Mouse (Mus musculus): Measurements from ENCODE around the gene Pcca. TPM values are rescaled to one million over a fixed set of nuclear protein-coding genes. Genes with fewer than 3 reads are reported as not detected.
"Not testable (repeated sequence)": the region's sequence is repeated elsewhere in the genome, so short reads cannot be mapped to it uniquely, and the experiment has no call there.

Gene Pcca
- polyA plus RNA-seq, 1 experiment = 18.8 TPM

GRCm38 (mm10) chr14:122548905-122549304 lies 14.8 kb downstream of the Pcca start:
- TF ChIP-seq USF1 (IDR thresholded peaks at IDR 0.05; ENCODE audit: low read depth) = no peak
- TF ChIP-seq REST (IDR thresholded peaks at IDR 0.05; ENCODE audit: insufficient read depth, insufficient read length) = no peak
- TF ChIP-seq POLR2A (IDR thresholded peaks at IDR 0.05; ENCODE audit: insufficient read length, low read depth) = no peak
- no peak for TF ChIP-seq MYOD1 (IDR thresholded peaks at IDR 0.05; ENCODE audit: control insufficient read depth in 1 of 3, insufficient read length in 2 of 3, low read depth in 2 of 3)
- no peak for TF ChIP-seq TCF12 (IDR thresholded peaks at IDR 0.05; ENCODE audit: insufficient read depth, poor library complexity, severe bottlenecking)
- TF ChIP-seq TCF3 (IDR thresholded peaks at IDR 0.05; ENCODE audit: insufficient read length, low read depth) = no peak
- no peaks in the 10 kb centered on the region for H3K79me2 ChIP-seq (ENCODE audit: control insufficient read depth, insufficient read depth)
- no peaks in the 10 kb centered on the region for H3K36me3 ChIP-seq (ENCODE audit: control insufficient read depth, insufficient read depth)
- H3K4me2 ChIP-seq (ENCODE audit: low read depth) = no peak overlapping the region
- H3K4me3 ChIP-seq = no peak overlapping the region
- H3K27me3 ChIP-seq (ENCODE audit: control insufficient read depth, insufficient read depth, insufficient read length) = no peaks in the 10 kb centered on the region
- H3ac ChIP-seq (ENCODE audit: control insufficient read depth, insufficient read length) = no peak overlapping the region

DNA sequence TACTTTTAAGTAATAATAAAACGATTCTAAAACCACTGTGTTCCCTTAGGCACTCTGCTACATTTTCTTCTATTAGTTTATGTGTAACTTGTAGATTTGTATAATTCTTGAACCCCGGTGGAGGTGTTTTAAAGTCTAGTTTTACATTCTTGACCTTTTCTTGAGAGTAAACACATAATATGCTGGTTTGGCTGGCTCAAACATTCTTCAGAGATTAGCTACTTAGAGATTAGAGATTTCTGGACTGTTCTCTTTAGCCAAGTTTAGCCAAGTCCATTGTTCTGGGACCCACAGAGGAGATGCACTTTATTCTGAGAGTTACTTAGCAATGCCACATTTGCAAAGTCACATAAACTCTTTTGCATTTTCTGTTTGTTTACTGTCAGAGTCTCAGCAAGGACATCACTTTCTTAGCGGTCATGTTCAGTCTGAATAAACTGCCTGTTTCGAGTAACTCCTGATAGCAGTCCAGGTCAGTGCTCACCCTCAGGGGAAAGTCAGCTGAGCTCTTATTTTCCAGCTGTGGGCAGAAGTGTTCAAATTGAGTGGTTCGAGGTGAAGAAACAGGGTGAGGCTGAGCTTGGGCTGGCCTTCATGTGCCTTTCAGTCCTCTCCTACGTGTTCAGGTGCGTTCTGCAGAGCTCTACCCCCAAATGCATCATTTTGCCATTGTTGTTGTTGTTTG lies 18.8 kb downstream of the Pcca start:
- no peak overlapping the region for H3K4me2 ChIP-seq (ENCODE audit: low read depth)
- H3K36me3 ChIP-seq (ENCODE audit: control insufficient read depth, insufficient read depth) = no peaks in the 10 kb centered on the region
- no peaks in the 10 kb centered on the region for H3K79me2 ChIP-seq (ENCODE audit: control insufficient read depth, insufficient read depth)
- no peaks in the 10 kb centered on the region for H3K27me3 ChIP-seq (ENCODE audit: control insufficient read depth, insufficient read depth, insufficient read length)
- TF ChIP-seq USF1 (IDR thresholded peaks at IDR 0.05; ENCODE audit: low read depth) = no peak
- TF ChIP-seq REST (IDR thresholded peaks at IDR 0.05; ENCODE audit: insufficient read depth, insufficient read length) = no peak
- TF ChIP-seq MYOG (IDR thresholded peaks at IDR 0.05; ENCODE audit: control insufficient read depth in 1 of 3, insufficient read depth in 1 of 3, insufficient read length in 2 of 3, low read depth in 2 of 3) = no peak
- TF ChIP-seq E2F4 (IDR thresholded peaks at IDR 0.05; ENCODE audit: insufficient read depth) = no peak
- no peak for TF ChIP-seq POLR2AphosphoS2 (IDR thresholded peaks at IDR 0.05; ENCODE audit: insufficient read length, low read depth)
- TF ChIP-seq SRF (IDR thresholded peaks at IDR 0.05; ENCODE audit: control insufficient read depth, insufficient read length, low read depth) = no peak
- no peak for TF ChIP-seq MYOD1 (IDR thresholded peaks at IDR 0.05; ENCODE audit: control insufficient read depth in 1 of 3, insufficient read length in 2 of 3, low read depth in 2 of 3)
- TF ChIP-seq MAX (IDR thresholded peaks at IDR 0.05; ENCODE audit: low read depth) = no peak
- H3ac ChIP-seq (ENCODE audit: control insufficient read depth, insufficient read length) = no peak overlapping the region
- no peak overlapping the region for H3K4me3 ChIP-seq

- TF ChIP-seq SRF (IDR thresholded peaks at IDR 0.05; ENCODE audit: control insufficient read depth, insufficient read length, low read depth) (no peak), REST (IDR thresholded peaks at IDR 0.05; ENCODE audit: insufficient read depth, insufficient read length) (no peak), E2F4 (IDR thresholded peaks at IDR 0.05; ENCODE audit: insufficient read depth) (no peak), USF1 (IDR thresholded peaks at IDR 0.05; ENCODE audit: low read depth) (no peak), TCF3 (IDR thresholded peaks at IDR 0.05; ENCODE audit: insufficient read length, low read depth) (no peak), MYOD1 (IDR thresholded peaks at IDR 0.05; ENCODE audit: control insufficient read depth in 1 of 3, insufficient read length in 2 of 3, low read depth in 2 of 3) (no peak), MAX (IDR thresholded peaks at IDR 0.05; ENCODE audit: low read depth) (no peak), TCF12 (IDR thresholded peaks at IDR 0.05; ENCODE audit: insufficient read depth, poor library complexity, severe bottlenecking) (no peak), POLR2AphosphoS2 (IDR thresholded peaks at IDR 0.05; ENCODE audit: insufficient read length, low read depth) (no peak), CEBPB (IDR thresholded peaks at IDR 0.05; ENCODE audit: insufficient read depth, poor library complexity, severe bottlenecking) (no peak), MYOG (IDR thresholded peaks at IDR 0.05; ENCODE audit: control insufficient read depth in 1 of 3, insufficient read depth in 1 of 3, insufficient read length in 2 of 3, low read depth in 2 of 3) (no peak), POLR2A (IDR thresholded peaks at IDR 0.05; ENCODE audit: insufficient read length, low read depth) (no peak)
- H3K79me2 ChIP-seq (ENCODE audit: control insufficient read depth, insufficient read depth) = no peaks in the 10 kb centered on the region
- H3K4me2 ChIP-seq (ENCODE audit: low read depth) = no peak overlapping the region
- H3K27me3 ChIP-seq (ENCODE audit: control insufficient read depth, insufficient read depth, insufficient read length) = no peaks in the 10 kb centered on the region
- no peak overlapping the region for H3K4me3 ChIP-seq
- H3ac ChIP-seq (ENCODE audit: control insufficient read depth, insufficient read length) = no peak overlapping the region
- no peaks in the 10 kb centered on the region for H3K36me3 ChIP-seq (ENCODE audit: control insufficient read depth, insufficient read depth)
These were observed 23.2 kb downstream of the Pcca start for GRCm38 (mm10) chr14:122557353-122557752.

DNA sequence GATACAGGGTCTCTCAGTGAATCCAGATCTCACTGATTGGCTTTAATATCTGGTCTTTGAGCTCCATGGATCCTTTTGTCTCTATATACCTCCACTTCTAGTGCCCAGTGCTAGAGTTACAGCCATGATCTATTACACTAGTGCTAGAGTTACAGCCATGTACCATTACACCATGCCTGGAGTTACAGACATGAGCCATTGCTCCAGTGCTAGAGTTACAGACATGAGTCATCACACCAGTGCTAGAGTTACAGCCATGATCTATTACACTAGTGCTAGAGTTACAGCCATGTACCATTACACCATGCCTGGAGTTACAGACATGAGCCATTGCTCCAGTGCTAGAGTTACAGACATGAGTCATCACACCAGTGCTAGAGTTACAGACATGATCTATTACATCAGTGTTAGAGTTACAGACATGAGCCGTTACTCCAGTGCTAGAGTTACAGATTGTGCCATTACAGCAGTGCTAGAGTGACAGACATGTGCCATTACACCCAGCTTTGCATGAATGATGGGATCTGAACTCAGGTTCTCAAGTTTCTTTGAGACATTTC lies 26.8 kb downstream of the Pcca start:
- not testable (repeated sequence) for H3ac ChIP-seq (ENCODE audit: control insufficient read depth, insufficient read length)

DNA sequence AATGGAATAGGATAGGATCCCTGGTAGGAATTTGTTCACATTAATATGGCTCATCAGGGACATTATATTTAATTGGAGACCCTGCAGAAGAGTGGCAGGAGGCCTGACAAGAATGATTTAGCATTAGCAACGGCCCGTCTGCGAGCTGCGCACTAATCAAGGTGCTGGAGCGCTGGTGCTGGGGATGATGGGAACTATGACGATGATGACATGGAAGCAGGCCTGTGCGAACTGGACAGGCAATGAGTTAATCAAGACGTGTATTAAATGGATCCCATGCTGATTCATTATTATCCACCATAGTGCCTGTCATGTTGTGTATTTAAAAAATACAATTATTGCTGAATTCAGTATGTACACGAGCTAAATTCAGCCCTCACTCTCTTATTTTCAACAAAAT lies 36.7 kb downstream of the Pcca start:
- no peak overlapping the region for H3K4me2 ChIP-seq (ENCODE audit: low read depth)
- H3K27me3 ChIP-seq (ENCODE audit: control insufficient read depth, insufficient read depth, insufficient read length) = no peaks in the 10 kb centered on the region
- H3K4me3 ChIP-seq = no peak overlapping the region
- no peaks in the 10 kb centered on the region for H3K79me2 ChIP-seq (ENCODE audit: control insufficient read depth, insufficient read depth)
- no peak for TF ChIP-seq MYOG (IDR thresholded peaks at IDR 0.05; ENCODE audit: control insufficient read depth in 1 of 3, insufficient read depth in 1 of 3, insufficient read length in 2 of 3, low read depth in 2 of 3)
- TF ChIP-seq CEBPB (IDR thresholded peaks at IDR 0.05; ENCODE audit: insufficient read depth, poor library complexity, severe bottlenecking) = no peak
- no peak for TF ChIP-seq REST (IDR thresholded peaks at IDR 0.05; ENCODE audit: insufficient read depth, insufficient read length)
- no peak for TF ChIP-seq MYOD1 (IDR thresholded peaks at IDR 0.05; ENCODE audit: control insufficient read depth in 1 of 3, insufficient read length in 2 of 3, low read depth in 2 of 3)
- no peak for TF ChIP-seq TCF12 (IDR thresholded peaks at IDR 0.05; ENCODE audit: insufficient read depth, poor library complexity, severe bottlenecking)
- TF ChIP-seq POLR2A (IDR thresholded peaks at IDR 0.05; ENCODE audit: insufficient read length, low read depth) = no peak
- no peak for TF ChIP-seq E2F4 (IDR thresholded peaks at IDR 0.05; ENCODE audit: insufficient read depth)
- no peak for TF ChIP-seq POLR2AphosphoS2 (IDR thresholded peaks at IDR 0.05; ENCODE audit: insufficient read length, low read depth)
- no peak for TF ChIP-seq TCF3 (IDR thresholded peaks at IDR 0.05; ENCODE audit: insufficient read length, low read depth)
- TF ChIP-seq MAX (IDR thresholded peaks at IDR 0.05; ENCODE audit: low read depth) = no peak
- TF ChIP-seq SRF (IDR thresholded peaks at IDR 0.05; ENCODE audit: control insufficient read depth, insufficient read length, low read depth) = no peak
- no peak for TF ChIP-seq USF1 (IDR thresholded peaks at IDR 0.05; ENCODE audit: low read depth)
- H3ac ChIP-seq (ENCODE audit: control insufficient read depth, insufficient read length) = no peak overlapping the region
- no peaks in the 10 kb centered on the region for H3K36me3 ChIP-seq (ENCODE audit: control insufficient read depth, insufficient read depth)

More for the DNA sequence above, 26.8 kb downstream of the Pcca start:
- not testable (repeated sequence) for H3K79me2 ChIP-seq (ENCODE audit: control insufficient read depth, insufficient read depth); H3K4me3 ChIP-seq; H3K4me2 ChIP-seq (ENCODE audit: low read depth); H3K27me3 ChIP-seq (ENCODE audit: control insufficient read depth, insufficient read depth, insufficient read length); H3K36me3 ChIP-seq (ENCODE audit: control insufficient read depth, insufficient read depth)

All from myocyte (in vitro differentiated cells).